ENCODE assay signal across 8 mouse cellular contexts in genomic region chr11:94499661-94500152, GRCm38 (mm10). TPM values are rescaled to one million over a fixed set of nuclear protein-coding genes. Genes with fewer than 3 reads are reported as not detected.
DNase-seq lines count a peak whose midpoint lies in the region; ATAC-seq and TF ChIP-seq lines count a peak whose summit lies in the region.

Epn3 (minus strand) TSS chr11:94499974.

- H3K9me3 ChIP-seq in forebrain, embryonic 15.5 days = no peaks in the 10 kb centered on the region
- no peaks in the 10 kb centered on the region for H3K9me3 ChIP-seq in intestine, embryonic 15.5 days
- H3K9me3 ChIP-seq in liver, embryonic 14.5 days (ENCODE audit: control insufficient read depth, low read length) = no peaks in the 10 kb centered on the region
- H3K9me3 ChIP-seq in neural tube, embryonic 14.5 days (ENCODE audit: control insufficient read depth, low read length) = no peaks in the 10 kb centered on the region

- peak within 1 kb of the TSS; percentile 42 for H3K4me3 ChIP-seq in layer of hippocampus, adult 2 months
- H3K4me3 ChIP-seq in forebrain, embryonic 15.5 days = peak within 1 kb of the TSS; percentile 24
- peak within 1 kb of the TSS; percentile 35 for H3K4me3 ChIP-seq in intestine, embryonic 15.5 days (replicated peaks)
- no peak within 1 kb of the TSS for H3K4me3 ChIP-seq in liver, embryonic 14.5 days (ENCODE audit: insufficient read depth in 1 of 2, low read depth in 2 of 2, low read length in 2 of 2)
- peak within 1 kb of the TSS; percentile 17 for H3K4me3 ChIP-seq in neural tube, embryonic 14.5 days (ENCODE audit: low read depth, low read length)

- H3K9ac ChIP-seq in forebrain, embryonic 15.5 days (replicated peaks) = peak within 1 kb of the TSS; percentile 18; the same call in 1 of the 2 replicates
- H3K9ac ChIP-seq in intestine, embryonic 15.5 days = peak within 1 kb of the TSS; percentile 30
- no peak within 1 kb of the TSS for H3K9ac ChIP-seq in liver, embryonic 14.5 days (replicated peaks)
- peak within 1 kb of the TSS; percentile 25 for H3K9ac ChIP-seq in neural tube, embryonic 14.5 days (replicated peaks; ENCODE audit: low read depth, low read length)

- no peak within 1 kb of the TSS for H3K27ac ChIP-seq in layer of hippocampus, adult 2 months
- no peak within 1 kb of the TSS for H3K27ac ChIP-seq in forebrain, embryonic 15.5 days (replicated peaks)
- peak within 1 kb of the TSS; percentile 62; the same call in 1 of the 2 replicates for H3K27ac ChIP-seq in intestine, embryonic 15.5 days
- no peak within 1 kb of the TSS for H3K27ac ChIP-seq in liver, embryonic 14.5 days
- no peak within 1 kb of the TSS for H3K27ac ChIP-seq in neural tube, embryonic 14.5 days (ENCODE audit: low read depth, low read length)

- TF ChIP-seq CTCF in layer of hippocampus, adult 2 months (conservative IDR thresholded peaks at IDR 0.05) = no peak
- no peak for TF ChIP-seq CTCF in liver, embryonic 14.5 days (IDR thresholded peaks at IDR 0.05; ENCODE audit: low read depth)

- H3K4me1 ChIP-seq in forebrain, embryonic 15.5 days = peaks cover 23% of the 10 kb centered on the region
- peaks cover 27% of the 10 kb centered on the region for H3K4me1 ChIP-seq in intestine, embryonic 15.5 days (replicated peaks)
- no peaks in the 10 kb centered on the region for H3K4me1 ChIP-seq in liver, embryonic 14.5 days (replicated peaks; ENCODE audit: control insufficient read depth in 2 of 2, insufficient read depth in 2 of 2, low read length in 1 of 2)
- peaks cover 17% of the 10 kb centered on the region for H3K4me1 ChIP-seq in neural tube, embryonic 14.5 days (ENCODE audit: control insufficient read depth, insufficient read depth, low read length)

- DNase-seq in layer of hippocampus, adult 2 months (ENCODE audit: low spot score in 2 of 2) = no peak
- no peak for DNase-seq in layer of hippocampus, adult 18-20 months (ENCODE audit: low spot score in 2 of 2)
- no peak for DNase-seq in liver, embryonic 14.5 days (ENCODE audit: low read depth in 3 of 3, low spot score in 3 of 3)
- DNase-seq in right cerebral cortex, adult 2 months (ENCODE audit: low spot score in 2 of 2) = no peak

- H3K27me3 ChIP-seq in forebrain, embryonic 15.5 days = peaks cover 11% of the 10 kb centered on the region; the same call in 1 of the 2 replicates
- no peaks in the 10 kb centered on the region for H3K27me3 ChIP-seq in intestine, embryonic 15.5 days (replicated peaks)
- H3K27me3 ChIP-seq in liver, embryonic 14.5 days (ENCODE audit: control insufficient read depth, insufficient read depth, low read length) = peaks cover 24% of the 10 kb centered on the region
- no peaks in the 10 kb centered on the region for H3K27me3 ChIP-seq in neural tube, embryonic 14.5 days (ENCODE audit: control insufficient read depth, insufficient read depth, low read length)

- peak within 1 kb of the TSS; percentile 45 for H3K4me2 ChIP-seq in forebrain, embryonic 15.5 days (replicated peaks)
- peak within 1 kb of the TSS; percentile 82 for H3K4me2 ChIP-seq in intestine, embryonic 15.5 days (replicated peaks)
- H3K4me2 ChIP-seq in liver, embryonic 14.5 days (ENCODE audit: low read depth) = peak within 1 kb of the TSS; percentile 39
- peak within 1 kb of the TSS; percentile 47 for H3K4me2 ChIP-seq in neural tube, embryonic 14.5 days (ENCODE audit: low read depth, low read length)

- H3K36me3 ChIP-seq in forebrain, embryonic 15.5 days = no peaks in the 10 kb centered on the region
- no peaks in the 10 kb centered on the region for H3K36me3 ChIP-seq in intestine, embryonic 15.5 days
- no peaks in the 10 kb centered on the region for H3K36me3 ChIP-seq in liver, embryonic 14.5 days (replicated peaks; ENCODE audit: control insufficient read depth, insufficient read depth, low read depth)
- no peaks in the 10 kb centered on the region for H3K36me3 ChIP-seq in neural tube, embryonic 14.5 days (ENCODE audit: control insufficient read depth, insufficient read depth, low read length)

- no peak for TF ChIP-seq EP300 in liver, embryonic 14.5 days (IDR thresholded peaks at IDR 0.05; ENCODE audit: low read depth)

- ATAC-seq in forebrain, embryonic 15.5 days (replicated peaks) = 0 out of 2 replicates have a peak, but pooled peaks have one; percentile 49
- peak; percentile 77 for ATAC-seq in intestine, embryonic 15.5 days
- ATAC-seq in liver, embryonic 14.5 days (ENCODE audit: insufficient read depth) = no peak
- ATAC-seq in neural tube, embryonic 14.5 days (ENCODE audit: low read depth) = peak; percentile 34; the same call in 1 of the 2 replicates
- no peak for ATAC-seq in inflammation-experienced regulatory T-cells, adult 6 months

- WGBS in forebrain, embryonic 15.5 days = 2% methylated on average over 26 of the region's 26 CpGs
- WGBS in intestine, embryonic 15.5 days = under 1% methylated on average over 26 of the region's 26 CpGs
- WGBS in liver, embryonic 14.5 days (ENCODE audit: insufficient replicate concordance) = under 1% methylated on average over 26 of the region's 26 CpGs
- 1% methylated on average over 26 of the region's 26 CpGs for WGBS in neural tube, embryonic 14.5 days

RNA-seq across cellular contexts. Expression of gene Epn3, which starts in this region (rescaled TPM):
- total RNA-seq in layer of hippocampus, adult 2 months (2021) = 1 to 10 TPM; 1.6 TPM
- total RNA-seq in layer of hippocampus, adult 18-20 months (2021) = 1 to 10 TPM; 2.1 to 2.2 TPM
- 0.66 and 0.75 TPM in 2 replicates for polyA plus RNA-seq in forebrain, embryonic 15.5 days (2015; fragmentation: Nextera tagmentation; extraction: Ambion mirVana)
- polyA plus RNA-seq in intestine, embryonic 15.5 days (2015; fragmentation: Nextera tagmentation; extraction: Ambion mirVana) = 2.1 and 3.3 TPM in 2 replicates
- polyA plus RNA-seq in liver, embryonic 14.5 days (2012; rRNA removed) = 0.02 and 0.04 TPM in 2 replicates
- polyA plus RNA-seq in liver, embryonic 14.5 days (2014; fragmentation: Nextera tagmentation; extraction: Ambion mirVana) = not detected in 2 replicates
- 0.68 and 0.82 TPM in 2 replicates for polyA plus RNA-seq in neural tube, embryonic 14.5 days (2014; fragmentation: Nextera tagmentation; extraction: Ambion mirVana)
- not detected for polyA plus RNA-seq in inflammation-experienced regulatory T-cells, adult 6 months (2017; shearing (Covaris generic))

Comparison
In these comparisons a context has a peak if more than half of its experiments do, and no peak if none do; other contexts are left out.
1. Peak in ATAC-seq, H3K4me3 ChIP-seq, H3K9ac ChIP-seq and H3K4me2 ChIP-seq in forebrain, embryonic 15.5 days; RNA of the gene not detected or under 1 TPM.
2. Peak in ATAC-seq, H3K4me3 ChIP-seq, H3K9ac ChIP-seq and H3K4me2 ChIP-seq in neural tube, embryonic 14.5 days; RNA of the gene not detected or under 1 TPM.
3. H3K4me3 ChIP-seq: peak in layer of hippocampus, adult 2 months (single experiment) and intestine, embryonic 15.5 days (single experiment); none in liver, embryonic 14.5 days (0 of 2).
4. Peak in every context shown above with its lines, with median percentiles within 50 percentile points of each other: H3K4me2 ChIP-seq.